Mouse (Mus musculus): ENCODE measurements around the gene Nfatc4.

Gene Nfatc4

GRCm38 (mm10) chr14:55822435-55822990 lies 431 bp upstream of the Nfatc4 start:
- peak; percentile 90 for DNase-seq (ENCODE audit: low spot score)

GRCm38 (mm10) chr14:55824001-55824480 lies 1.1 kb downstream of the Nfatc4 start:
- DNase-seq (ENCODE audit: low spot score): peak; percentile 71

GRCm38 (mm10) chr14:55824481-55825215 lies 1.7 kb downstream of the Nfatc4 start:
- peak; percentile 39 for DNase-seq (ENCODE audit: low spot score)

- no peak for DNase-seq (ENCODE audit: low spot score)
Observed at GRCm38 (mm10) chr14:55825216-55826051, 2.5 kb downstream of the Nfatc4 start.

- DNase-seq (ENCODE audit: low spot score): no peak
Observed at GRCm38 (mm10) chr14:55826142-55826541, 3.2 kb downstream of the Nfatc4 start.

GRCm38 (mm10) chr14:55826551-55827340 lies 3.8 kb downstream of the Nfatc4 start:
- no peak for DNase-seq (ENCODE audit: low spot score)

GRCm38 (mm10) chr14:55828716-55829263 lies 5.8 kb downstream of the Nfatc4 start:
- DNase-seq (ENCODE audit: low spot score): no peak

- no peak for DNase-seq (ENCODE audit: low spot score)
Observed at GRCm38 (mm10) chr14:55829854-55830253, 6.9 kb downstream of the Nfatc4 start.

- no peak for DNase-seq (ENCODE audit: low spot score)
Observed at GRCm38 (mm10) chr14:55830331-55830730, 7.4 kb downstream of the Nfatc4 start.

GRCm38 (mm10) chr14:55833126-55833525 lies 10.2 kb downstream of the Nfatc4 start:
- no peak for DNase-seq (ENCODE audit: low spot score)

GRCm38 (mm10) chr14:55834808-55835533 lies 12.0 kb downstream of the Nfatc4 start:
- DNase-seq (ENCODE audit: low spot score): no peak

GRCm38 (mm10) chr14:55838312-55838711 lies 15.4 kb downstream of the Nfatc4 start:
- no peak for DNase-seq (ENCODE audit: low spot score)

GRCm38 (mm10) chr14:55838740-55839139 lies 15.8 kb downstream of the Nfatc4 start:
- DNase-seq (ENCODE audit: low spot score): no peak

GRCm38 (mm10) chr14:55840853-55841366 lies 18.0 kb downstream of the Nfatc4 start:
- no peak for DNase-seq (ENCODE audit: low spot score)

- no peak for DNase-seq (ENCODE audit: low spot score)
Observed at GRCm38 (mm10) chr14:55842794-55843193, 19.9 kb downstream of the Nfatc4 start.

- no peak for DNase-seq (ENCODE audit: low spot score)
Observed at GRCm38 (mm10) chr14:55845506-55846294, 22.8 kb downstream of the Nfatc4 start.

GRCm38 (mm10) chr14:55850885-55851284 lies 27.9 kb downstream of the Nfatc4 start:
- no peak for DNase-seq (ENCODE audit: low spot score)

GRCm38 (mm10) chr14:55852646-55853551 lies 30.0 kb downstream of the Nfatc4 start:
- peak; percentile 17 for DNase-seq (ENCODE audit: low spot score)

Measured in MN1 (cell line).